19 mouse cellular contexts compared by ENCODE assay signal in the genomic region with DNA sequence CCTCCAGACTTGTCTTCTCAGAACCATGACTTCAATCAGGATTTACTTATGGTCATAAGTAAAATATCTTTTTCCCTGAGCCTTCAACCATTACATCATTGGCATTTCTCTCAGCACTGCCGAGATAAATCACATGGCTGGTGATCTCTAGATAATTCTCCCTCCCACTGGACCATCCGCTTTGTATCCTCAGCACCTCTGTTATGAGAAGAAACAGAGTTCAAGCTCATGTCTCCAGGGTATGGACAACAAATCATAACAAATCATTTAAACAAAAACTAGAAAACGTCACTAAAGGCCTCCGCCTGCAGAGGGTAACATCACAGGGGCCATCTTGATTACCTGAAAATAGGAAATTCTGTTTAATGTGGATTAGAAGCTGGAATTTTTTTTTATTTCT. TPM values are rescaled to one million over a fixed set of nuclear protein-coding genes. Genes with fewer than 3 reads are reported as not detected.
"Had no signal": no experiment of that assay in that cellular context is flagged by ENCODE, and none has a peak within 500 bp of the region (broad histone marks: within the 10 kb centered on the region; RNA-seq: fewer than 3 reads in every experiment).

No protein-coding gene starts in this region.

- H3K9me3 ChIP-seq: lung, embryonic 15.5 days; midbrain, embryonic 10.5 days; midbrain, embryonic 12.5 days; neural tube, embryonic 13.5 days; neural tube, embryonic 15.5 days; stomach, embryonic 15.5 days had no signal

- H3K9ac ChIP-seq: lung, embryonic 15.5 days; midbrain, embryonic 12.5 days; neural tube, embryonic 13.5 days; neural tube, embryonic 15.5 days; stomach, embryonic 15.5 days had no signal

- H3K4me3 ChIP-seq: lung, embryonic 15.5 days; midbrain, embryonic 10.5 days; midbrain, embryonic 12.5 days; myocyte; neural tube, embryonic 13.5 days; neural tube, embryonic 15.5 days; stomach, embryonic 15.5 days had no signal

- H3K4me1 ChIP-seq: lung, embryonic 15.5 days; midbrain, embryonic 10.5 days; midbrain, embryonic 12.5 days; neural tube, embryonic 13.5 days; neural tube, embryonic 15.5 days; stomach, embryonic 15.5 days had no signal

- ATAC-seq: midbrain, embryonic 16.5 days had no signal

- H3K36me3 ChIP-seq: lung, embryonic 15.5 days; midbrain, embryonic 10.5 days; midbrain, embryonic 12.5 days; neural tube, embryonic 13.5 days; neural tube, embryonic 15.5 days; stomach, embryonic 15.5 days had no signal

- H3K4me2 ChIP-seq: lung, embryonic 15.5 days; midbrain, embryonic 12.5 days; neural tube, embryonic 13.5 days; neural tube, embryonic 15.5 days; stomach, embryonic 15.5 days had no signal

- H3K27me3 ChIP-seq: lung, embryonic 15.5 days; midbrain, embryonic 12.5 days; neural tube, embryonic 13.5 days; neural tube, embryonic 15.5 days; stomach, embryonic 15.5 days had no signal

- DNase-seq: lung, adult 18-20 months; lung, postnatal 10 days; lung, postnatal 4 days; midbrain, embryonic 14.5 days; retina, postnatal 1 day; right cerebral cortex, adult 18-20 months; right cerebral cortex, postnatal 14 days; thymus, adult 2 months; thymus, postnatal 25 days; thymus, postnatal 4 days had no signal

- H3K27ac ChIP-seq: lung, embryonic 15.5 days; midbrain, embryonic 10.5 days; midbrain, embryonic 12.5 days; neural tube, embryonic 13.5 days; neural tube, embryonic 15.5 days; stomach, embryonic 15.5 days; stomach, postnatal 0 days had no signal

RNA-seq across cellular contexts. Expression of gene Atp8b4, which starts 58.9 kb away (rescaled TPM):
- polyA plus RNA-seq: midbrain, embryonic 16.5 days; neural tube, embryonic 13.5 days had no signal
